Mouse (Mus musculus) G1E (cell line): ENCODE results near the gene Arid2.

Experiments used
- CTCF ChIP-seq: IDR thresholded peaks from 2 replicates; pipeline ENCODE4 v1.5.1; 2012; ENCODE audit warnings: low read depth, low read length, inconsistent platforms, mixed read lengths
- GATA1 ChIP-seq: IDR thresholded peaks from 2 replicates; pipeline ENCODE4 v1.6.1; 2012; ENCODE audit warnings: borderline replicate concordance, low read length, inconsistent platforms, mixed read lengths
- POLR2AphosphoS5 ChIP-seq: IDR thresholded peaks from 2 replicates; pipeline ENCODE4 v1.6.1; 2012; ENCODE audit warnings: low read depth, low read length, inconsistent platforms; ENCODE audit not compliant: insufficient replicate concordance
- TAL1 ChIP-seq: conservative IDR thresholded peaks from 2 replicates; pipeline ENCODE4 v1.6.1; 2012; ENCODE audit warnings: low read depth, low read length, inconsistent platforms, mixed read lengths

DNA sequence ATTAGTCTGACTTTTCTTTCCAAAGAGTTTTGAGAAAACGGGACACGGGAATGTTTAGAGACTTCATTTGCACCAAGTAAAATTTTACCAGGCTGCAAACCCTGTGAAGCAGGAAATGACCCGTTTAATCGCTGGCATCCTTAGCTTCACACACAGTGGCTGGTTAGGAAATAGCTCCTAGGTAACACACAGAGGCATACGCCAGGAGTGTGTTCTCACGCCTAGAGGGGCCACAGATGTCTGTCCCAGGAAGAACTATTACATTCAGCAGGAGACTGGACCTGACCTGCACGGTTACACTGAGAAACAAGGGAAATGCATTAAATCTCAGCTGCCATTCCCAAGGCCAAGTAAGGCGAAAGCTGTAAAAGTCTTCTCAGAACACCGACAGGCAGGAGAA, 18.7 kb upstream of the Arid2 start:
- no peak for TF ChIP-seq CTCF
- no peak for TF ChIP-seq TAL1
- TF ChIP-seq POLR2AphosphoS5, result no peak
- TF ChIP-seq GATA1, result no peak
